Mouse (Mus musculus) liver, embryonic 15.5 days (tissue): Measurements from ENCODE around the gene Phldb2. TPM values are rescaled to one million over a fixed set of nuclear protein-coding genes. Genes with fewer than 3 reads are reported as not detected.

Experiments
- polyA plus RNA-seq: library from polyadenylated mRNA; unstranded; fragments of >200 nt; fragmentation: Nextera tagmentation; extraction: Ambion mirVana; gene quantifications from 2 replicates; pipeline ENCODE4 v1.2.1, GENCODE M21; 2015

Phldb2 gene
- polyA plus RNA-seq, 1 experiment from 2014 or later = 12.4 TPM

Other genes starting within 250 kb of the Phldb2 start
- gene Tagln3, start 229.0 kb downstream of the Phldb2 start, polyA plus RNA-seq = 0.38 and 0.48 TPM in 2 replicates
- 15.5 and 15.9 TPM in 2 replicates for gene Abhd10, start 210.6 kb downstream of the Phldb2 start, polyA plus RNA-seq
- 2.9 and 3.3 TPM in 2 replicates for gene Plcxd2, start 56.6 kb upstream of the Phldb2 start, polyA plus RNA-seq
- 0.05 and 0.07 TPM in 2 replicates for gene Cd96, start 166.7 kb upstream of the Phldb2 start, polyA plus RNA-seq
- 1.9 TPM in 2 replicates for gene Gm4737, start 201.5 kb upstream of the Phldb2 start, polyA plus RNA-seq